ENCODE assay signal across 21 mouse cellular contexts in genomic region chr14:7857835-7858234, GRCm38 (mm10). TPM values are rescaled to one million over a fixed set of nuclear protein-coding genes. Genes with fewer than 3 reads are reported as not detected.
DNase-seq lines count a peak whose midpoint lies in the region; ATAC-seq and TF ChIP-seq lines count a peak whose summit lies in the region.
"Had no signal": no experiment of that assay in that cellular context is flagged by ENCODE, and none has a peak within 500 bp of the region (broad histone marks: within the 10 kb centered on the region; RNA-seq: fewer than 3 reads in every experiment).

No protein-coding gene starts in this region.

- H3K9ac ChIP-seq in liver, embryonic 11.5 days (ENCODE audit: low read depth, low read length), result no peak overlapping the region
- no peak overlapping the region for H3K9ac ChIP-seq in liver, embryonic 12.5 days
- H3K9ac ChIP-seq in midbrain, embryonic 11.5 days (ENCODE audit: low read length), result no peak overlapping the region
- H3K9ac ChIP-seq: forebrain, embryonic 13.5 days; heart, embryonic 13.5 days; hindbrain, embryonic 14.5 days; kidney, embryonic 15.5 days; liver, embryonic 14.5 days; stomach, embryonic 15.5 days had no signal

- peaks cover 20% of the 10 kb centered on the region for H3K4me1 ChIP-seq in liver, embryonic 11.5 days (replicated peaks; ENCODE audit: control insufficient read depth, insufficient read depth, low read length)
- H3K4me1 ChIP-seq in liver, embryonic 12.5 days, result peaks cover 18% of the 10 kb centered on the region
- H3K4me1 ChIP-seq in bone marrow macrophage, adult 2 months (ENCODE audit: control insufficient read depth, insufficient read depth, low read length), result peaks cover 17% of the 10 kb centered on the region
- 0 out of 2 replicates have a peak, but pooled peaks cover 2% of the 10 kb centered on the region for H3K4me1 ChIP-seq in midbrain, embryonic 11.5 days (ENCODE audit: control insufficient read depth, insufficient read depth, low read length)

- no peaks in the 10 kb centered on the region for H3K9me3 ChIP-seq in liver, embryonic 11.5 days (ENCODE audit: control insufficient read depth, low read length)
- H3K9me3 ChIP-seq in liver, embryonic 12.5 days (replicated peaks), result no peaks in the 10 kb centered on the region
- no peaks in the 10 kb centered on the region for H3K9me3 ChIP-seq in midbrain, embryonic 11.5 days (ENCODE audit: control insufficient read depth, low read length)
- H3K9me3 ChIP-seq: forebrain, embryonic 13.5 days; G1E; heart, embryonic 13.5 days; kidney, embryonic 15.5 days; stomach, embryonic 15.5 days had no signal

- ATAC-seq in liver, embryonic 11.5 days (replicated peaks; ENCODE audit: low FRiP score), result peak; percentile 37; the same call in 1 of the 2 replicates
- ATAC-seq in liver, embryonic 12.5 days, result no peak
- ATAC-seq in megakaryocyte progenitor cell, adult 5-6 weeks (replicated peaks; ENCODE audit: poor library complexity), result peak; percentile 60
- no peak for ATAC-seq in midbrain, embryonic 11.5 days (ENCODE audit: low FRiP score)
- ATAC-seq: forebrain, embryonic 13.5 days; intestine, embryonic 16.5 days had no signal

- H3K36me3 ChIP-seq in liver, embryonic 11.5 days (ENCODE audit: control insufficient read depth, insufficient read depth, low read length), result no peaks in the 10 kb centered on the region
- H3K36me3 ChIP-seq in liver, embryonic 12.5 days, result no peaks in the 10 kb centered on the region
- no peaks in the 10 kb centered on the region for H3K36me3 ChIP-seq in midbrain, embryonic 11.5 days (ENCODE audit: control insufficient read depth, insufficient read depth, low read length)
- H3K36me3 ChIP-seq: G1E; heart, embryonic 13.5 days; kidney, embryonic 15.5 days; stomach, embryonic 15.5 days had no signal

- 85% methylated on average over 3 of the region's 3 CpGs for WGBS in liver, embryonic 11.5 days
- 74% methylated on average over 3 of the region's 3 CpGs for WGBS in liver, embryonic 12.5 days (ENCODE audit: insufficient replicate concordance)
- WGBS in midbrain, embryonic 11.5 days, result 98% methylated on average over 3 of the region's 3 CpGs

- H3K27me3 ChIP-seq in liver, embryonic 11.5 days (replicated peaks; ENCODE audit: control insufficient read depth, insufficient read depth, low read length), result no peaks in the 10 kb centered on the region
- H3K27me3 ChIP-seq in liver, embryonic 12.5 days (replicated peaks), result no peaks in the 10 kb centered on the region
- no peaks in the 10 kb centered on the region for H3K27me3 ChIP-seq in midbrain, embryonic 11.5 days (ENCODE audit: control insufficient read depth, insufficient read depth, low read length)
- H3K27me3 ChIP-seq: forebrain, embryonic 13.5 days; heart, embryonic 13.5 days; kidney, embryonic 15.5 days; stomach, embryonic 15.5 days had no signal

- no peak overlapping the region for H3K4me3 ChIP-seq in liver, embryonic 11.5 days (ENCODE audit: low read depth, low read length)
- no peak overlapping the region for H3K4me3 ChIP-seq in liver, embryonic 12.5 days
- H3K4me3 ChIP-seq in bone marrow macrophage, adult 2 months (ENCODE audit: insufficient read depth, low read length), result peak overlapping the region; percentile 13; the same call in 1 of the 2 replicates
- H3K4me3 ChIP-seq in midbrain, embryonic 11.5 days (ENCODE audit: low read depth, low read length), result no peak overlapping the region
- H3K4me3 ChIP-seq: forebrain, embryonic 13.5 days; heart, embryonic 13.5 days; kidney, embryonic 15.5 days; stomach, embryonic 15.5 days had no signal

- H3K4me2 ChIP-seq in liver, embryonic 11.5 days, result no peak overlapping the region
- no peak overlapping the region for H3K4me2 ChIP-seq in liver, embryonic 12.5 days
- H3K4me2 ChIP-seq in midbrain, embryonic 11.5 days, result no peak overlapping the region
- H3K4me2 ChIP-seq: forebrain, embryonic 13.5 days; heart, embryonic 13.5 days; hindbrain, embryonic 14.5 days; kidney, embryonic 15.5 days; stomach, embryonic 15.5 days had no signal

- no peak for TF ChIP-seq POLR2A in bone marrow macrophage, adult 2 months (IDR thresholded peaks at IDR 0.05; ENCODE audit: borderline replicate concordance, low read depth, low read length)

- peak; percentile 34 for DNase-seq in embryo, embryonic 10 days (ENCODE audit: low spot score)
- DNase-seq in embryo, embryonic 9.5 days (ENCODE audit: extremely low spot score), result no peak
- DNase-seq in liver, embryonic 11.5 days (ENCODE audit: low spot score), result no peak
- no peak for DNase-seq in midbrain, embryonic 11.5 days (ENCODE audit: low spot score, missing footprints)
- no peak for DNase-seq in thymus, postnatal 4 days
- DNase-seq: cerebellum, adult 11-12 months; cerebellum, postnatal 14 days; gastrocnemius, postnatal 10 days; right cerebral cortex, postnatal 25 days; thymus, adult 2 months had no signal

- no peak for TF ChIP-seq CTCF in bone marrow macrophage, adult 2 months (IDR thresholded peaks at IDR 0.05; ENCODE audit: low read depth, low read length)

- no peak overlapping the region for H3K27ac ChIP-seq in liver, embryonic 11.5 days (ENCODE audit: low read depth, low read length)
- no peak overlapping the region for H3K27ac ChIP-seq in liver, embryonic 12.5 days
- no peak overlapping the region for H3K27ac ChIP-seq in bone marrow macrophage, adult 2 months (ENCODE audit: insufficient read depth, low read depth, low read length)
- H3K27ac ChIP-seq in midbrain, embryonic 11.5 days (ENCODE audit: low read depth, low read length), result no peak overlapping the region
- H3K27ac ChIP-seq: forebrain, embryonic 13.5 days; heart, embryonic 13.5 days; hindbrain, embryonic 14.5 days; kidney, embryonic 15.5 days; liver, embryonic 14.5 days; stomach, embryonic 15.5 days had no signal

RNA-seq across cellular contexts. Expression of gene Flnb, which starts 40.1 kb away (rescaled TPM):
- polyA plus RNA-seq in liver, embryonic 11.5 days (2014; fragmentation: Nextera tagmentation; extraction: Ambion mirVana), result 13.3 and 14.2 TPM in 2 replicates
- polyA plus RNA-seq in liver, embryonic 12.5 days (2016; fragmentation: Nextera tagmentation; extraction: Ambion mirVana), result 7.4 and 8.7 TPM in 2 replicates
- polyA plus RNA-seq in bone marrow macrophage, adult 2 months (2012; ENCODE audit: insufficient read depth, insufficient read length, missing spikeins), result 4.8 and 6.5 TPM in 2 replicates
- 16.1 and 16.9 TPM in 2 replicates for total RNA-seq in megakaryocyte progenitor cell, adult 5-6 weeks (2015)
- 16.7 and 17.1 TPM in 2 replicates for total RNA-seq in megakaryocyte progenitor cell, adult 5-6 weeks (2017)
- polyA plus RNA-seq in midbrain, embryonic 11.5 days (2014; fragmentation: Nextera tagmentation; extraction: Ambion mirVana), result 10.9 and 12.0 TPM in 2 replicates

Comparison
In these comparisons a context has a peak if more than half of its experiments do, and no peak if none do; other contexts are left out.
1. ATAC-seq: peak in liver, embryonic 11.5 days (single experiment) and megakaryocyte progenitor cell, adult 5-6 weeks (single experiment); none in liver, embryonic 12.5 days (single experiment) and midbrain, embryonic 11.5 days (single experiment).